Mouse (Mus musculus): ENCODE measurements at regions not wholly inside any gene's neighbourhood (a gene's known extent, or its start where the extent isn't known, plus 50 kb on each side); places are given as distances from the start of the nearest gene placed in this dataset.

DNA sequence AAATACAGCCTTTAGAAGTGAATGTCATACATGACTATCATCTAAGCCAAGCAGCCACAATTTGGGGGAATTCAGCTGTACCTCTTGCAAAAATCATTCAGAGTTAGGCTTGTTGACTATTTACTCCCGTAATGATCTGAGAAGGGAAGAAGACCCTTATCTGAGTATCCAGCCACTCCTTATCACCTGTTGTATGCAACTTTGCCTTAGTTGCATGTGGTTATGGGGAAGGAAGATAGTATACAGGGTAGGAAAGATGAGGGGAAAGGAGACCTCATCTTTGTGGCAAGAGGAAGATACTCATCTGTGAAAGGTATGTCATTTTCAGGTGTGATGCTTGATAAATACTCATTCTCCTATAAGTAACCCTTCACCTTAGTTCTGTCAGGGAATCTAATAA is 624.6 kb downstream of the Nova1 start:
- no peaks in the 10 kb centered on the region for H3K27me3 ChIP-seq (replicated peaks)
- no peak overlapping the region for H3K9ac ChIP-seq
- H3K9me3 ChIP-seq: no peaks in the 10 kb centered on the region
- H3K4me1 ChIP-seq (replicated peaks): no peaks in the 10 kb centered on the region
- no peaks in the 10 kb centered on the region for H3K36me3 ChIP-seq
- no peak overlapping the region for H3K4me3 ChIP-seq (replicated peaks)
- no peak overlapping the region for H3K4me2 ChIP-seq (replicated peaks)
- WGBS: 81% methylated on average over 1 of the region's 1 CpGs
- no peak for ATAC-seq
- H3K27ac ChIP-seq: no peak overlapping the region
